Mouse (Mus musculus): ENCODE data around the gene Efhd1. TPM values are rescaled to one million over a fixed set of nuclear protein-coding genes. Genes with fewer than 3 reads are reported as not detected.

The Efhd1 gene
- polyA plus RNA-seq, 1 experiment from 2014 or later = 6.4 TPM

DNA sequence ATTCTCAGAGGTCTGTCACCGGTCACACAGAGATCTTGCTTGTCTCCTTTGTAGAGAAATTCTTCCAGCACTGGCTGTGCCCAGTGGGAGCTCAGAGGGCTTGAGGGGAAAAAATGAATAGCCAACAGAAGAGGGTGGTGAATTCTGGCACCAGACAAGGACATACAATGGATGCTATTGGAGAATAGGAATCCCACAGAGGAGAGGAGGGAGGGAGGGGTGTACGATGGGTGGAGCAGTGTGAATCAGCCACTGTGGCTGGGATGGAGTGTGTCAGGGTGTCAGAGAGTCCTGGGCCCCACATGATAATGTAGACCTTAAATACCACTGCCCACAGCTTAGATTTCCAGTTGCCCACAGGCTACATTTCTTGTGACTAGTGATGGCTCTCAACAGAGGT is 22.9 kb downstream of the Efhd1 start:
- DNase-seq (ENCODE audit: low spot score) = no peak
- 59% methylated on average over 2 of the region's 2 CpGs for WGBS
- Histone ChIP-seq H3K27me3 (replicated peaks; ENCODE audit: control insufficient read depth, insufficient read depth, low read length) (no peaks in the 10 kb centered on the region), H3K36me3 (ENCODE audit: control insufficient read depth, insufficient read depth, low read length) (no peaks in the 10 kb centered on the region), H3K27ac (replicated peaks; ENCODE audit: low read depth, low read length) (no peak overlapping the region), H3K4me1 (ENCODE audit: control insufficient read depth, insufficient read depth, low read length) (no peaks in the 10 kb centered on the region), H3K9ac (ENCODE audit: low read depth, low read length) (no peak overlapping the region), H3K9me3 (ENCODE audit: control insufficient read depth, low read length) (no peaks in the 10 kb centered on the region), H3K4me2 (ENCODE audit: low read depth, low read length) (no peak overlapping the region), H3K4me3 (ENCODE audit: low read depth, low read length) (no peak overlapping the region)
- no peak for ATAC-seq (ENCODE audit: low read depth)

DNA sequence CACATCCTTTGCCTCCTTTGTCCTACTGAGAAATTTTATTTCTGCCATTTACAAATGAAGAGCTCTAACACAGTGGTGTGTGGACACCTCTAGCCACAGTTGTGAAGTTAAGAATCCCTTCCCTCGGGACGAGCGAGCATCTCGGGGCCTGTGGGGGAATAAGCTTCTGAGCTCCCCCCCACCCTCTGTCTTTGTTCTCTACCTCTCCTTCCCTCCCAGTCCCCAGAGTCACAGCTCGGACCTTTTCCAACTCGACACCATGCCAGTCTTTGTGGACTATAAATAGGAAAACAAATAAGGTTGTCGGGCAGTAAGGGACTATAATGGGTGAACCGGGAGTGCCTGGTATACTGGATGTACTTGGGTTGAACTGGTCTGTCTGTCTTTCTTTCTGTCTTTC is 27.3 kb downstream of the Efhd1 start:
- Histone ChIP-seq H3K9ac (ENCODE audit: low read depth, low read length) (no peak overlapping the region), H3K4me3 (ENCODE audit: low read depth, low read length) (no peak overlapping the region), H3K27ac (replicated peaks; ENCODE audit: low read depth, low read length) (no peak overlapping the region), H3K4me1 (ENCODE audit: control insufficient read depth, insufficient read depth, low read length) (no peaks in the 10 kb centered on the region), H3K36me3 (ENCODE audit: control insufficient read depth, insufficient read depth, low read length) (no peaks in the 10 kb centered on the region), H3K4me2 (ENCODE audit: low read depth, low read length) (no peak overlapping the region), H3K9me3 (ENCODE audit: control insufficient read depth, low read length) (no peaks in the 10 kb centered on the region), H3K27me3 (replicated peaks; ENCODE audit: control insufficient read depth, insufficient read depth, low read length) (no peaks in the 10 kb centered on the region)
- DNase-seq (ENCODE audit: low spot score) (no peak), ATAC-seq (ENCODE audit: low read depth) (no peak)
- WGBS = 74% methylated on average over 8 of the region's 8 CpGs

DNA sequence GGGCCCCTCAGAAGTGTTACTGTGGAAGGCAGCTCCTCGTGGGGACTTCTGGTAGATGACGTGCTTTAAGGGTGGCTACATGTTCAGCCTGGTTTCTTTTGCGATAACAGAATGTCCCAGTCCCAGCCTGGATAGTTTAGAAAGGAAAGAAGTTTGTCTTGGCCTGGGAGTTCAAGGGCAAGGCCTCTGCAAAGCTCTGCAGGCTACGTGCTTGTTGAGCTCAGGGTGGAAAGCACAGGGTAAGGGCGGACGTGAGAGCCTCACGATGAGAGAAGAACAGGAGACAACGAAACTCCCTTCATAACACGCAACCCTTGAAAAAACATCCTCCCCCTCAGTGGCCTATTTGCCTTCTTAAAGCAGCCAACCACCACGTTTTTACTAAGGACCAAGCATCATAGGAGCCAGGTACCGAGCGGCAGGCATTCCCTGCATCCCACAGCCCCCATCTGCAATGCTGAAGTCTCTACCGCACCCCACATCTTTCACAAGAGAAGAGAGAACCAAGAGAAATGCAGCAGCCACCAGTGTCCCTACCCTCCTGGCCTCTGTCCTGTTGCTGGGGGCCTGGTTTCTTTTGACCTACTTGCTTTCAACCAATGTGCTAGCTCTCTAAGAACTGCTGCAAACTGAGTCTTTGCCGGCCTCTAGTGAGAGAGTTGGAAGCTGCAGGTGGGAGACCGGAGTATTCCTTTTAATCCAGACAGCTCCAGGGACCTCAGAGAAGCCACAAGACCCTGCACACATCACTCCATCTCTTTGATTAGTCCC is 28.4 kb downstream of the Efhd1 start:
- Histone ChIP-seq H3K27me3 (replicated peaks; ENCODE audit: control insufficient read depth, insufficient read depth, low read length) (no peaks in the 10 kb centered on the region), H3K4me2 (ENCODE audit: low read depth, low read length) (no peak overlapping the region), H3K4me1 (ENCODE audit: control insufficient read depth, insufficient read depth, low read length) (no peaks in the 10 kb centered on the region), H3K36me3 (ENCODE audit: control insufficient read depth, insufficient read depth, low read length) (no peaks in the 10 kb centered on the region), H3K4me3 (ENCODE audit: low read depth, low read length) (no peak overlapping the region), H3K27ac (replicated peaks; ENCODE audit: low read depth, low read length) (no peak overlapping the region), H3K9ac (ENCODE audit: low read depth, low read length) (no peak overlapping the region), H3K9me3 (ENCODE audit: control insufficient read depth, low read length) (no peaks in the 10 kb centered on the region)
- ATAC-seq (ENCODE audit: low read depth) (0 out of 2 replicates have a peak, but pooled peaks have one; percentile 37), DNase-seq (ENCODE audit: low spot score) (peak; percentile 77)
- WGBS = 60% methylated on average over 15 of the region's 15 CpGs

DNA sequence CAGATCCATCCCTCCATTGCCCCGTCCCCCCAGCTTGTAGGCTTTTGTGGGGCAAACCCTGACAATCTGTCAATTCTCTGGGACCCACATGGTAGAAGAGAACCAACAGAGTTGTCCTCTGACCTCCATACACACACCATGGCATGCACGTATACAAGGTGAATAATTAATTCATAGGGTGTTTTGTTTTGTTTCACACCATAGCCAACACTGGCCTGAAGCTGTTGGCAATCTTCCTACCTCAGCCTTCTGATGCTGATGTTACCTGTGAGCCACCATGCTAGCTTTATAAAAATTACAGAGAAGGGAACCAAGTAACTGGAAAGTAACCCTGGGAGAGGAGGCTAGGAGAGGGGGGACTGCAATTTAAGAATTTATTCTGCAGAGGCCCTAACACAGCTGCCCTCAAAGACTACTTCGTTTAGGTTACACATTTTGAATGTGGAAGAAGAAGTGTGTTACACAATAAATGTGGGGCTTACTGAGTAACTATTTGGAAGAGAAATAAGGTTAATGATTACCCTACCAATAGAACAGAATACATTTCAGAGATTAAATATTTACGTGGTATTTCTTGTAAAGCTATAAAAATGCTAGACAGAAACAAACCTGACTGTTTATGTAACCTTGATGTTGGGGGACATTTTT is 30.0 kb downstream of the Efhd1 start:
- H3K9ac ChIP-seq (ENCODE audit: low read depth, low read length) = no peak overlapping the region
- 79% methylated on average over 4 of the region's 4 CpGs for WGBS
- no peak overlapping the region for H3K27ac ChIP-seq (replicated peaks; ENCODE audit: low read depth, low read length)
- no peak overlapping the region for H3K4me2 ChIP-seq (ENCODE audit: low read depth, low read length)
- ATAC-seq (ENCODE audit: low read depth) = no peak
- H3K36me3 ChIP-seq (ENCODE audit: control insufficient read depth, insufficient read depth, low read length) = no peaks in the 10 kb centered on the region
- H3K4me1 ChIP-seq (ENCODE audit: control insufficient read depth, insufficient read depth, low read length) = no peaks in the 10 kb centered on the region
- H3K9me3 ChIP-seq (ENCODE audit: control insufficient read depth, low read length) = no peaks in the 10 kb centered on the region
- DNase-seq (ENCODE audit: low spot score) = no peak
- H3K4me3 ChIP-seq (ENCODE audit: low read depth, low read length) = no peak overlapping the region
- H3K27me3 ChIP-seq (replicated peaks; ENCODE audit: control insufficient read depth, insufficient read depth, low read length) = no peaks in the 10 kb centered on the region

DNA sequence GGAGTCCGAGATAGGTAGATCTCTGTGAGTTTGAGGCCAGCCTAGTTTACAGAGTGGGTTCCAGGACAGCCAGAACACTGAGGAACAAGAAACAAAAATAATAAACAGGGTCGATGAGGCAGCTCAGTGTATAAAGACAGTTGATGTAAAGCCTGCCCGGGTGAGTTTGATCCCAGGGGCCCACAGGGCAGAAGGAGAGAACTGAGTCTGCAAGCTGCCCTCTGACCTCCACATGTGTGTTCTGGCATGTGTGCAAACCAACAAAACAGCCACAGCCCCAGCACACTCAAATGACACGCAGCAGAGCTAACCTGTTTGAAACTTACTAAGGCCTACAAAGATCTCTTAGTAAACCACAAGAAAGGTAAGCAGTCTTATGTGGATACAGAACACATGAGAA is 30.8 kb downstream of the Efhd1 start:
- WGBS = 44% methylated on average over 4 of the region's 4 CpGs

DNA sequence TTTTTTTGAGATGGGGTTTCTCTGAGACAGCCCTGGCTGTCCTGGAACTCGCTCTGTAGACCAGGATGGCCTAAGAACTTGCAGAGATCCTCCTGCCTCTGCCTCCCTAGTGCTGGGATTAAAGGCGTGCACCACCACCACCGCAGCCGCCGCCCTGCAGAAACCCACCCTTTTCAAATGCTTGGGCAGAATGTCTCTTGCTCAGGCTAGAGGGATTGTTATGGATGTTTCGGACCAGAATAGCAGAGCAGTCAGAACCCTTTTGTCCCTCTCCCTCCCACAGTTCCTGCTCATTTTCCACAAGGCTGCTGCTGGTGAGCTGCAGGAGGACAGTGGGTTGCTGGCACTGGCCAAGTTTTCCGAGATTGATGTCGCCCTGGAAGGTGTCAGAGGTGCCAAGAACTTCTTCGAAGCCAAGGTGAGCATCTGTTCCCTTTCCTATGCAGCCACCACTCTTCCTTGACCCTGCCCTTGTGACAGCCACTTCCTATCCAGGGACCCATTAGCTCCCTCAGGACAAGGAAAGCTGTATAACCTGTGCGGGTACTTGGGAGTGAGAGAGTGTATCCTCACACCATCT is 33.3 kb downstream of the Efhd1 start:
- Histone ChIP-seq H3K4me2 (ENCODE audit: low read depth, low read length) (no peak overlapping the region), H3K4me1 (ENCODE audit: control insufficient read depth, insufficient read depth, low read length) (no peaks in the 10 kb centered on the region), H3K9me3 (ENCODE audit: control insufficient read depth, low read length) (no peaks in the 10 kb centered on the region), H3K27me3 (replicated peaks; ENCODE audit: control insufficient read depth, insufficient read depth, low read length) (no peaks in the 10 kb centered on the region), H3K27ac (replicated peaks; ENCODE audit: low read depth, low read length) (no peak overlapping the region), H3K4me3 (ENCODE audit: low read depth, low read length) (no peak overlapping the region), H3K9ac (ENCODE audit: low read depth, low read length) (no peak overlapping the region), H3K36me3 (ENCODE audit: control insufficient read depth, insufficient read depth, low read length) (no peaks in the 10 kb centered on the region)
- 85% methylated on average over 10 of the region's 10 CpGs for WGBS
- DNase-seq (ENCODE audit: low spot score) (no peak), ATAC-seq (ENCODE audit: low read depth) (no peak)

More for the DNA sequence above, 30.8 kb downstream of the Efhd1 start:
- Histone ChIP-seq H3K9me3 (ENCODE audit: control insufficient read depth, low read length) (no peaks in the 10 kb centered on the region), H3K27me3 (replicated peaks; ENCODE audit: control insufficient read depth, insufficient read depth, low read length) (no peaks in the 10 kb centered on the region), H3K4me1 (ENCODE audit: control insufficient read depth, insufficient read depth, low read length) (no peaks in the 10 kb centered on the region), H3K27ac (replicated peaks; ENCODE audit: low read depth, low read length) (no peak overlapping the region), H3K4me2 (ENCODE audit: low read depth, low read length) (no peak overlapping the region), H3K9ac (ENCODE audit: low read depth, low read length) (no peak overlapping the region), H3K36me3 (ENCODE audit: control insufficient read depth, insufficient read depth, low read length) (no peaks in the 10 kb centered on the region), H3K4me3 (ENCODE audit: low read depth, low read length) (no peak overlapping the region)
- DNase-seq (ENCODE audit: low spot score) (no peak), ATAC-seq (ENCODE audit: low read depth) (no peak)

DNA sequence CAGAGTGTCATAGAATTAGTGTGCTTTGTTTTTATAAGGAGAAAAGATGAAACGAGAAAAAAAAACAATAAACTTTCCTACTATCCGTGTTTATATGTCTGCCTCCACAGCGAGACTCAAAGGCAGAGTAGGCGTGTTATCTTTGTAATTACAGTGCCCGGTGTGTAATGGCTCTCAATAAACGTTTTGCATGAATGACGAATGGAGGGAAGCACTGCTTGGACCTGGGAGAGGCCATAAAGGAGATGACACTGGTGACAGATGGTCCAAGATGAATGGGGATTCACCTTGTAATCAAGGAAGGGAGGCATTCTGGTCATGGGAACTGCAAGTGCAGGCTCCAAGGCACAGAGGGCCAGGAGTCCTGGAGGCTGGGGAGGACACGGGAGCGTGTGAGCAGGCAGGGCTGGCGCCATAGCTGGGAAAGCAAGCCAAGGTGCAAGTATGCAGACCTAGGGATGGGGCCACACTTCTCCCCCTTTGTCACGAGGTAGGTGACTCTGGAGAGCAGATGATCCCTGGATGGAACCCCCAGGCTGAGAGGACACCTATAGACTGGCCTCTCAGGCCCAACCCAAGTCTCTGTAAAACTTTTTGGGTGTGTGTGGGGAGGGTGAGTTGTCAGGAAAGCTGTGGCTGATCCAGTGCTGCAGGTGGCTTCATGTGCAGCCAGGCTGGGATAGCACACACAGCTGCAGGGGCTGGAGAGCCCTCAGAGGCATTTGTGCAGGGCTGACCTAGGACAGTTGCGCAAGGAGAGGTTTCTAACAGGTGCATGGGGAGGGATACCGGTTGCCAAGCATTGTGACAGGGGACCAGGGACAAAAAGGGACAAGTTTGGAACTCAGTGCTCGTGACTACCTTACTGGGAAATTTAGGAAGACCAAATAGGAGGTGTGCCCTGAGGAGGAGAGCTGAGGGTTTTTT is 36.5 kb downstream of the Efhd1 start:
- ATAC-seq (ENCODE audit: low read depth) = no peak

DNA sequence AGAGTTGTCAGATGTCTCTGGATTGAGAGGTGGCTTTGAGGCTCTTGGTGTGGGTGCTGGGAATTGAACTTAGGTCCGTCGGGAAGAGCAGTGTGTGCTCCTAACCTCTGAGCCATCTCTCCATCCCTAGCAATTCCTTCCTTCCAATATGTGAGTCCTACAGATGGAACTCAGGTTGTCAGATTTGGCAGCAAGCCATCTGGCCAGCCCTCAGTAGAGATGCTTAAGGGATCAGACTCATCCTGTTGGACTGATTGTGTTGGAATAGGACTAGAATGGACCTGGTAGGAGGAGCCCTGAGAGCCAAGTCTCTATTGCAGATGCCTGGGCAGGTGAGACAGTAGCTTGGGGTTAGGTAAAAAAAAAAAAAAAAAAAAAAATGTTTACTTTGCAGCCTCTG is 37.8 kb downstream of the Efhd1 start:
- Histone ChIP-seq H3K4me2 (ENCODE audit: low read depth, low read length) (no peak overlapping the region), H3K4me3 (ENCODE audit: low read depth, low read length) (no peak overlapping the region), H3K9me3 (ENCODE audit: control insufficient read depth, low read length) (no peaks in the 10 kb centered on the region), H3K27ac (replicated peaks; ENCODE audit: low read depth, low read length) (no peak overlapping the region), H3K36me3 (ENCODE audit: control insufficient read depth, insufficient read depth, low read length) (no peaks in the 10 kb centered on the region), H3K9ac (ENCODE audit: low read depth, low read length) (no peak overlapping the region), H3K27me3 (replicated peaks; ENCODE audit: control insufficient read depth, insufficient read depth, low read length) (no peaks in the 10 kb centered on the region), H3K4me1 (ENCODE audit: control insufficient read depth, insufficient read depth, low read length) (no peaks in the 10 kb centered on the region)
- no peak for ATAC-seq (ENCODE audit: low read depth)
- no peak for DNase-seq (ENCODE audit: low spot score)
- 77% methylated on average over 2 of the region's 2 CpGs for WGBS

More for the DNA sequence above, 36.5 kb downstream of the Efhd1 start:
- no peak overlapping the region for H3K9ac ChIP-seq (ENCODE audit: low read depth, low read length)
- H3K4me2 ChIP-seq (ENCODE audit: low read depth, low read length) = no peak overlapping the region
- no peaks in the 10 kb centered on the region for H3K9me3 ChIP-seq (ENCODE audit: control insufficient read depth, low read length)
- 71% methylated on average over 14 of the region's 14 CpGs for WGBS
- no peaks in the 10 kb centered on the region for H3K27me3 ChIP-seq (replicated peaks; ENCODE audit: control insufficient read depth, insufficient read depth, low read length)
- no peak overlapping the region for H3K27ac ChIP-seq (replicated peaks; ENCODE audit: low read depth, low read length)
- DNase-seq (ENCODE audit: low spot score) = no peak
- no peaks in the 10 kb centered on the region for H3K36me3 ChIP-seq (ENCODE audit: control insufficient read depth, insufficient read depth, low read length)
- H3K4me3 ChIP-seq (ENCODE audit: low read depth, low read length) = no peak overlapping the region
- no peaks in the 10 kb centered on the region for H3K4me1 ChIP-seq (ENCODE audit: control insufficient read depth, insufficient read depth, low read length)
